Mouse (Mus musculus) cortical plate, adult 2 months (tissue): ENCODE data around the gene 2610028H24Rik.

Experiments
- CTCF ChIP-seq: fragments of 200-500 bp; IDR thresholded peaks from 2 replicates; pipeline ENCODE4 v1.5.1; 2011; ENCODE audit warnings: mild to moderate bottlenecking, control low read depth, low read length; ENCODE audit not compliant: insufficient read depth; ENCODE audit errors: extremely low read depth
- POLR2A ChIP-seq: fragments of 200-500 bp; IDR thresholded peaks from 2 replicates; pipeline ENCODE4 v1.6.1; 2011; ENCODE audit warnings: mild to moderate bottlenecking, low read length, control low read depth; ENCODE audit not compliant: insufficient read depth; ENCODE audit errors: extremely low read depth

DNA sequence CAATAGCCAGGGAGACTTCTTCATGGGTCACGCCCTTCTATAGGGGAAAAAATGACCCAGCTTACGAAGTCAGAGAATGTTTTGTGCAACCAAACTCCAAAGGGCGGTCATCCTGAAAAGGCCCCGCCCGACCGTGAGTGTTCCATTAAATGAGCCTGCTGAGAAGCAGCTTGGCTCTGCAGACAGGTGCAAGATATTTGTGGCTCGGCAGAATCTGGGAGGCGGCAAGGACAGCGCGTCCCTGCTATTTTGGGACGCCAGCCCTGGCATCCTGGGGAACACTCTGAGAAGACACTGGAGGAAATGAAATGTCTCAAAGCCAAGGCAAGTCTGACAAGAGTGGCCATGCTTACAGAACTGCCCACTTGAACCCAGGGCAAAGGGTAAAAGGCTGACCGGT is 32.1 kb upstream of the 2610028H24Rik start:
- TF ChIP-seq CTCF = no peak
- 0 out of 2 replicates have a peak, but pooled peaks have one; percentile 9 for TF ChIP-seq POLR2A
